Mouse (Mus musculus) brain, adult 2 months (tissue): Measurements from ENCODE around the gene Rpl7a.
"Not testable (repeated sequence)": the region's sequence is repeated elsewhere in the genome, so short reads cannot be mapped to it uniquely, and the experiment has no call there.

ENCODE experiments used
- DNase-seq: peaks from one replicate; pipeline ENCODE4 v3.0.0; 2011; ENCODE audit warnings: low read depth, low spot score

Gene Rpl7a

DNA sequence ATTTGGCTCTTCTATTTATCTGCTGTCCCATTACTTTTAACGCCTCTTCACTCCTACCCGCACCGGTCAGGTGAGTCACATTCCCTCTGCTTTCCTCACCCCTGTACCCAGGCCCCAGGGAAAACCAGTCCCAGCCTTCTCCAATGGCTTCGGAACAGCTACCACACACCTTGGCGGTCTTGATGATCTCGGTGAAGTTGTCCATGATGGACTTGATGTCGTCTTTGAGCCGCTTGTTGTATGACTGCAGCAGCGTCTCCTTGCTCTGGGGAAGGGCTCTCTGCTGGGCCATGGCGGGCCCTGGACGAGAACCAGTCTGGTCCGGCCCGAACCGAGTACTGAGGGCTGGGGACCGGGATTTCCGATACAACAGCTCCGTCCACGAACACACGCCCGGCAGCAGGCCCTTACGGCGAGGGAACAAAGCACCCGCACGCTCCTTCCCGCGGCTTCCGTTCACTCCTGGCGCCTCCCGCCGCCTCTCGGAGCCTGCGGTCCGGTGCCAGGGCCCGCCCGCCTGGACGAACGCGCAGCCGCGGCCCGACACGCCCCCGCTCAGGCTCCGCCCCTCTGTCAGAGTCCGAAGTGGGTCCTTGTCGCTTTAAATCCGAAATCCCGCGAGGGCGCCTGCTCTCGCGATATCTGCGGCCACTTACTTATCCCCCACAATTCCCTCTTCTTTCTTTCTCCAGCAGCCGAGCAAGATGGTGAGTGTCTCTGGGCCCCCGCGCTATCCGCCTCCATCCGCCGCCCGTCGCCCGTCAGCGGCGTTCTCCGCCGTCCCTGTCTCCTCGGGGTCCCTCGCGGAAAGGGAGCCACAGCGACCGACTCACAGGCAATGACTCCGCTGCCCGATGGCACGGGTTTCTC is at the start of gene Rpl7a, which contains the start of gene Med22:
Gene Rpl7a, plus strand, starts transcription at position 641 of the 870 bp plus-strand sequence.
Gene Med22, minus strand, starts transcription at position 554 of the 870 bp plus-strand sequence.
- DNase-seq: peak; percentile 99

GRCm38 (mm10) chr2:26862856-26863255 is 47.7 kb upstream of the Rpl7a start:
- DNase-seq: no peak

DNA sequence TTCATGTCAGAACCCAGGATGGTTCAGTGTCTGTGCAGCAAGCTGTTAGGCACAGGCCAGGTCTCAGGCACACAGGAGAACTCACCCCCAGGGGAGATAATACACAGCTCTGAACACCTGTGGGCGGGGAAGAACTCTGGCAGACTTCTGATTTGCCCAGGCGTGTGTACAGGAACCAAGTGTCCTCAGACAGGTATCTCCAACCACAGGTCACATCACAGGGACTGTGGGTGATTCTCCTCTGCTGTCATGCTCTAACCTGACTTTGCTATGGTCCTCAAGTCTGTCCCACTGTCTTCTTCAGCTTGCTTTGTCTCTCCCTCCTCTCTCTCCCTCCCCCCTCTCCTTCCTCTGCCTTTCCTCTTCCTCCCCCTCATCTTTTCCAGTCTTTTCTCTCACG is 45.7 kb upstream of the Rpl7a start, which contains the start of gene Abo:
Gene Abo, minus strand, starts transcription at position 101 of the 400 bp plus-strand sequence.
- DNase-seq: no peak

DNA sequence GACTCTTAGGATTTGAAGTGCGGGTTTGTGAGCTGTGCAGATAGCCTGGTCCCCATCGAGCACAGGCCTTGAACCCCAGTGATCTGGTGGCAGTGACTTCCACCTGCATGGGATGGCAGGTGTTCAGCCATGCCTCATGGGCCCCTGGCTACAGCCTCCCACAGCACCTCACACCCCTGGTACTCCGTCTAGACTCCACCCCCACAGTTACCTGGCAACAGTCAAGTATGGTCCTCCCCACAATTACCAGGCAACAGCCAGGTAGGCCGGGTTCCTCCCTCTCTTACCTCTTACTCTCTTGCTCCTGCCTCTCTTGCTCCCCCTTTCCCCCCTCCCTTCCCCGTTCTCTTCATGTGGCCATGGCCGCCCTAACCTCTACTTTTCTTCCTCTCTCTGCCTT is 39.9 kb upstream of the Rpl7a start:
- DNase-seq: no peak

DNA sequence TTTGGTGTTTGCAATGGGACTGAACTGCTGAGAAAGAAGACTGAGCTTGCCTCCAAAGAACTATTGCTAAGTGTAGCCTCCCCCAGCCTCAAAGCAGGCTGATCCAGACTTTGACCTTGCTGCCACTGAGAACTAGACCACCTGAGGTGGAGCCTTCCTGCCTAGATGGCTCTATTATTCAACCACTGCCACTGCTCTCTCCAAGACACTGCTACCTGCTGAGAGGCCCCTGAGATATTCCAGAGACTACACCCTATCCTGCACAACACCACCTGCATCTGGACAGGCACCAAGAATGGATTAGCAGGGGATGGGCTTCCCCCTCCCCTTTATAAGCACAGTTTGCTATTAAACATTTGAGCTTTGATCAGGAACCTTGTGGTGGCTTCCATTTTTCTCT is 32.0 kb upstream of the Rpl7a start:
- no peak for DNase-seq

DNA sequence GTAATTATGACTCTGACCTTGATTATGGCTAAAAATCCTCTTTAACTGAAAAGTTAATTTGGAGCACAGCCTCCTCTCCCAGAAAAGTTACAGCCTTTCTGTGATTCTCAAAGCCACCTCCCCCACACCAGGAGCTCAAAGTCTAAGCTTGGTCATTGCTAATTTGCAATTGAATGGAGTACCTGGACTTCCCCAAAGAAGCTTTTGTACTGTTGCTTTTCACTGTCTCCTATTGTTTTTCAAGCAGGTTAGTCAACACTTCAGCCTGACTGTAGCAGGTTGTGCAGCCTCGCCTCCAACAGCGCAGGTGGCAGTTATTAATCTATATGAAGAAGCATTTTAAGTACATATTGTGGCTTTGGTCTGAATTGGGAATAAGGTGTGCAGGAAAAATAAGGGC is 25.0 kb upstream of the Rpl7a start:
- DNase-seq: not testable (repeated sequence)

- not testable (repeated sequence) for DNase-seq
Measured at GRCm38 (mm10) chr2:26886170-26886569, 24.4 kb upstream of the Rpl7a start.

DNA sequence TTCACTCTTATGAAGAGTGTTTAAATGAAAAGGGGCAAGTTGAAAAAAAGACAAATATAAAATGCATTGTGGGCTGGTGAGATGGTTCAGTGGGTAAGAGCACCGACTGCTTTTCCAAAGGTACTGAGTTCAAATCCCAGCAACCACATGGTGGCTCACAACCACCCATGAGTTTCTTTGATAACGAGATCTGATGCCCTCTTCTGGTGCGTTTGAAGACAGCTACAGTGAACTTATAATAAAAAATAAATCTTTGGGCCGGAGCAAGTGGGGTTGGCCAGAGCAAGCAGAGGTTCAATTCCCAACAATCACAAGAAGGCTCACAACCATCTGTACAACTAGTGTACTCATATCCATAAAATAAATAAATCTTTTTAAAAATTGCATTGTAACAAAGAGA is 14.7 kb upstream of the Rpl7a start:
- DNase-seq: no peak

- DNase-seq: no peak
Measured at GRCm38 (mm10) chr2:26900731-26901130, 9.8 kb upstream of the Rpl7a start.

DNA sequence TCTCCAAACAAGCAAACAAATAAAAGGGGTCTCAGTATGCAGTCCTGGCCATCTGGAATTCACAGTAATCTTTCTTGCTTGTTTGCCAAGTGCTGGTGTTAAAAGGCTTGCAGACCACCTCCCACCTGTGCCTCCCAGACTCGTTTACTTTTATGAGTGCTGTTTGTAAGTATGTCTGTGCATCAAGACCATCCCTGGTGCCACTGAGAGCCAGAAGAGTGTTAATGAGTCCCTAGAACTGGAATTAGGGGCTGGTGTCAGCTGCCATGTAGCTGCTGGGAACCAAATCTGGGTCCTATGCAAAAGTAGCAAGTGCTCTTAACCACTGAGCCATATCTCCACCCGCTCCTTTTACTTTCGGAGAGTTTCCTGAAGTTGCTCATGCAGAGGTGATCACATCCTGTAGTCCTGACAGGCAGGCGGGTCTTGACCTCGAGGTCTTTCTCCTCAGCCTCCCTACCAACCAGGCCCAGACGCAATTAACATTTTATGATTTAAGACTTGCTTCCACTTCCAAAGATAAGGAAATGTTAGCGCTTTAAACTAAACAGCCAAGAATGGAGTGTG is 8.6 kb upstream of the Rpl7a start:
- DNase-seq: no peak

DNA sequence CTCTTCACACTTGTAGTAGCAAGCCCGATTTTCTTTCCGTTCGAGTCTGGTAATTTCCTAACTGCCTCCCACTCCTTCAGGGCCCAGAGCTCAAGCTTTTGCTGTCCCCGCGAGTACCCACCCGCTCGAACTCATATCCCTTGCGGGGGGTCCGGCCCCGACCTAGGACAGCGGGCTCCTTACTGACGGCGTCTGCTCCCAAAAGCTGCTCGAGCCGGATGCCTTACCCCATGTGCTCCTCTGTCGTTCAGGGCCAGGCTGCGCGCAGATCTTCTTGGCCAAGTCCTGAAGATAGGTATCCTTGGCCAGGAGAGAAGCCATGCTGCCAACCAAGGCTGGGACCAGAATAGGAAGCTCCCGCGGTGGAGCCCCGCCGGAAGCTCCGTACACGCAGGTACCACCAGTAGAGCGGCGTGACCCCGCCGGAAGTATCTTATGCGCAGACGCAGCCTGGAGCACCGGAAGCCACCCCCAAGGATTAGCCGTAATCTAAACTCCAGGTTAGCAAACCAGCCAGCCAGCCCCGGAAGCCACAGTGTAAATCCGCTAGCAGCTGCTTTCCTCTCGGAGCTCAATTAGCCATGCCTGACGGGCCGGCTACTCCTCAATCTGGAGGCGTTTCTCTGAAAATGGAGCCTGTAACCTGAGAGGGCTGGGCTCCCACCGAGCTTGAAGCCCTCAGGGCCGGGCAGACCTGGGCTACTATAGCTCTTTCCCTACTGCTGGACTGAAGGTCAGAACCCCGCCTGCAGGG is 7.9 kb upstream of the Rpl7a start, which contains the start of gene Surf6:
Gene Surf6, minus strand, starts transcription at position 413 of the 754 bp plus-strand sequence.
- peak; percentile 99 for DNase-seq

GRCm38 (mm10) chr2:26903311-26903710 is 7.3 kb upstream of the Rpl7a start:
- no peak for DNase-seq

- DNase-seq: no peak
Measured at GRCm38 (mm10) chr2:26905936-26906335, 4.6 kb upstream of the Rpl7a start.

DNA sequence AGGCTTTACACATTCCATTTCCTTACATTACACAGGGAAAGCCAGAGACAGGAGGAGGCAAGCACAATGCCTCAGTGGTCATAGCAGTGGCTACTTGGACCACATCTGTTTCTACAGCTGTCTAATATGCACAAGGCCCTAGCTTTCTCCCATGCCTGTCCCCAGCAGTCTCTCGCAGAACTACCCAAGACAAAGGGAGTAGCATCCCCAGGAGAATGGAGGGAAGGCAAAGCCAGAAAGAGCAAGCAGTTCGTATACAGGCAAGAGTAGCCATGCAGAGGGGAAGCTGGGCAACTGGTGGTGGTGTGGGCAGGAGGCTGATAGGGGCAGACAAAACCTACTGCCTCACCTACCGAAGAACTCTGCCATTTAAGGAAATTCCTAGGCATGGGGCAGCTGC is 4.1 kb upstream of the Rpl7a start:
- DNase-seq: no peak

DNA sequence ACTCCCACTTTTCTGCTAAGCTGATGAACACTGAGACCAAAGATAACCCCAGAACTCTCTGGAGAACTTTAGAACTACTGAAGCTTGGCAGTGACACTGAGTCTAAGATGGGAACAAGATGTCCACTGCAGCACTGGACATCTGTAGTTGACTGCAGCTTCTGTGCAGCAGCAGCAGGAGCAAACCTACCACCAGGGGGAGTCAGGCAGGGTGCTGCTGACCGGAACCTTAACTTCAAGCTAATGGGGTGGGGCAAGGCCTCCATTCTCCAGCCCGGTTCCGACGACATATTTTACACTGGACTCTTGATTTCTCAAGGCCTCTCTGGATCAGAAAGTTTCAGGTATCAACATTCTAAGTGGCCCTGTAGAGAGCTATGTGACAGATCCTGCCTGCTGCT is 3.5 kb upstream of the Rpl7a start:
- DNase-seq: peak; percentile 57

- DNase-seq: no peak
Measured at GRCm38 (mm10) chr2:26908710-26909386, 1.7 kb upstream of the Rpl7a start.

GRCm38 (mm10) chr2:26909387-26909784 is 1.2 kb upstream of the Rpl7a start:
- no peak for DNase-seq

- peak; percentile 55 for DNase-seq
Measured at GRCm38 (mm10) chr2:26910994-26911765, 616 bp downstream of the Rpl7a start.

DNA sequence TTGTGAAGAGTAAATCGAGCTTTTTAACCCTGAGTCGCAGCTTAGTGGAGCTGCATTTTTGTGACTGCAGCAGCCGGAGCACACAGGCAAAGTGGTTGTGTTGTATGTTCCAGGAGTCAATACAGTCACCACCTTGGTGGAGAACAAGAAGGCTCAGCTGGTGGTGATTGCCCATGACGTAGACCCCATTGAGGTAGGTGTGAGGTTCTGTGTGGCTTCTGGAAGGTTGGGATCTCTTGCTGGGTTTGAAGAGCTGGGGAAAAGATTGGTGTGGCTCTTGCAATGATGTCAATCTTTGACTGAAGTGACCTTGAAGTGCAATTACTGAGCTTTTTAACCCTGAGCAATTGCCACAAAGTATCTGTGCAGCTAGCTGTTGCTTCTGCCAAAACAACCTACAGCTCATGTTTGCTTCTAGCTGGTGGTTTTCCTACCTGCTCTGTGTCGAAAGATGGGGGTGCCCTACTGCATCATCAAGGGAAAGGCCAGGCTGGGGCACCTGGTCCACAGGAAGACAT is 1.7 kb downstream of the Rpl7a start:
- no peak for DNase-seq

DNA sequence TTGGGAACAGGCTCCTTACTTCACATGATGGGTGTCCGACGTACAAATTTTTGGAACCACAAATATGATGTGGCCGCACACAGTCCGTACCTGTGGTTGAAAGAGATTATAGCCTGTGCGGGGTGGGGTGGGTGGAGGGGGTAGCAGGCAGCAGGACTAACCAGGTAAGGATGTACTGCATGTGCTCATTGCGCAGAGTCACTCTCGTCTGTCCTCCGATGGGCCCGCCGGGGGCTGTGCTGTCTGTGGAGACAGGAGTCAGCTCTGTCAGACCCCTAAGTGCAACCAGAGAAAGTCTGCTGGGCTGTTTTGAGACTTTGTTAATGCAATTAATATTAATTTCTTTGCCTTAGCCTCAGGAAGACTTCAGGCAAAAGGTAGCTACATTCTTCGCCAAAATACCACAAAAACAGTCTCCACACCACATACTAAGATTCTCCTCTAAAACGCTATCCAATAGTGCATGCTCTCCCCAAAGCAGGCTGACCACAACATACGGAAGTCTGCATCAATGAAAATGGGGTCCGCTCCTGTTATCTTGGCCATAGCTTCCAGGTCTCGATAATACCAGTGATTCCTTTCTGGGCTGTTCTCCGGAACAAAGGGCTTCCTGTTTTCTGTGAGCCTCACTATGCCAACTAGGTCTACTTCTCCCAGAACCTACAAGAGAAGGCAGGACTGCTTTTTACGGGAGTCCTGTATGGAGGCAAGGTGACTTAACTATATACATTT is 3.0 kb downstream of the Rpl7a start:
- DNase-seq: no peak
